Mouse (Mus musculus): Measurements from ENCODE around the gene Manf.

GRCm38 (mm10) chr9:106881071-106881755 is 10.6 kb downstream of the Manf start:
- TF ChIP-seq CTCF (IDR thresholded peaks at IDR 0.05): no peak
- TF ChIP-seq POLR2A (IDR thresholded peaks at IDR 0.05; ENCODE audit: insufficient read depth, low read depth, low read length): no peak
- no peak for TF ChIP-seq EP300 (IDR thresholded peaks at IDR 0.05; ENCODE audit: insufficient read depth, low read depth, low read length)
